Mouse (Mus musculus): ENCODE measurements around the gene Noct. TPM values are rescaled to one million over a fixed set of nuclear protein-coding genes. Genes with fewer than 3 reads are reported as not detected.
A peak's percentile ranks its signal among the peaks of the same experiment; 100 is the strongest.

Gene Noct
- polyA plus RNA-seq, 1 experiment: 33.0 TPM

GRCm38 (mm10) chr3:51196724-51197111, 27.5 kb upstream of the Noct start:
- no peak for TF ChIP-seq POLR2A (IDR thresholded peaks at IDR 0.05; ENCODE audit: borderline replicate concordance, extremely low read depth, insufficient read depth, insufficient read length, poor library complexity, severe bottlenecking)
- no peak for DNase-seq (ENCODE audit: low read depth)

GRCm38 (mm10) chr3:51197112-51197731, 27.0 kb upstream of the Noct start:
- TF ChIP-seq POLR2A (IDR thresholded peaks at IDR 0.05; ENCODE audit: borderline replicate concordance, extremely low read depth, insufficient read depth, insufficient read length, poor library complexity, severe bottlenecking) (no peak), CTCF (IDR thresholded peaks at IDR 0.05; ENCODE audit: borderline replicate concordance, extremely low read depth, insufficient read depth, insufficient read length) (no peak)
- no peak for DNase-seq (ENCODE audit: low read depth)

- DNase-seq (ENCODE audit: low read depth): no peak
- no peak for TF ChIP-seq POLR2A (IDR thresholded peaks at IDR 0.05; ENCODE audit: borderline replicate concordance, extremely low read depth, insufficient read depth, insufficient read length, poor library complexity, severe bottlenecking)
- TF ChIP-seq CTCF (IDR thresholded peaks at IDR 0.05; ENCODE audit: borderline replicate concordance, extremely low read depth, insufficient read depth, insufficient read length): no peak
Observed at GRCm38 (mm10) chr3:51198291-51198690, 26.0 kb upstream of the Noct start.

GRCm38 (mm10) chr3:51199130-51199529, 25.1 kb upstream of the Noct start:
- TF ChIP-seq CTCF (IDR thresholded peaks at IDR 0.05; ENCODE audit: borderline replicate concordance, extremely low read depth, insufficient read depth, insufficient read length): no peak
- TF ChIP-seq POLR2A (IDR thresholded peaks at IDR 0.05; ENCODE audit: borderline replicate concordance, extremely low read depth, insufficient read depth, insufficient read length, poor library complexity, severe bottlenecking): no peak
- DNase-seq (ENCODE audit: low read depth): no peak

GRCm38 (mm10) chr3:51200311-51200710, 23.9 kb upstream of the Noct start:
- TF ChIP-seq CTCF (IDR thresholded peaks at IDR 0.05; ENCODE audit: borderline replicate concordance, extremely low read depth, insufficient read depth, insufficient read length) (no peak), POLR2A (IDR thresholded peaks at IDR 0.05; ENCODE audit: borderline replicate concordance, extremely low read depth, insufficient read depth, insufficient read length, poor library complexity, severe bottlenecking) (no peak)
- no peak for DNase-seq (ENCODE audit: low read depth)

GRCm38 (mm10) chr3:51200894-51201293, 23.4 kb upstream of the Noct start:
- no peak for DNase-seq (ENCODE audit: low read depth)

GRCm38 (mm10) chr3:51201986-51202385, 22.3 kb upstream of the Noct start:
- DNase-seq (ENCODE audit: low read depth): no peak
- TF ChIP-seq CTCF (IDR thresholded peaks at IDR 0.05; ENCODE audit: borderline replicate concordance, extremely low read depth, insufficient read depth, insufficient read length): no peak
- TF ChIP-seq POLR2A (IDR thresholded peaks at IDR 0.05; ENCODE audit: borderline replicate concordance, extremely low read depth, insufficient read depth, insufficient read length, poor library complexity, severe bottlenecking): no peak

More at GRCm38 (mm10) chr3:51200894-51201293, 23.4 kb upstream of the Noct start:
- no peak for TF ChIP-seq POLR2A (IDR thresholded peaks at IDR 0.05; ENCODE audit: borderline replicate concordance, extremely low read depth, insufficient read depth, insufficient read length, poor library complexity, severe bottlenecking)
- no peak for TF ChIP-seq CTCF (IDR thresholded peaks at IDR 0.05; ENCODE audit: borderline replicate concordance, extremely low read depth, insufficient read depth, insufficient read length)

- no peak for DNase-seq (ENCODE audit: low read depth)
- TF ChIP-seq CTCF (IDR thresholded peaks at IDR 0.05; ENCODE audit: borderline replicate concordance, extremely low read depth, insufficient read depth, insufficient read length) (no peak), POLR2A (IDR thresholded peaks at IDR 0.05; ENCODE audit: borderline replicate concordance, extremely low read depth, insufficient read depth, insufficient read length, poor library complexity, severe bottlenecking) (no peak)
Observed at GRCm38 (mm10) chr3:51202491-51202987, 21.7 kb upstream of the Noct start.

GRCm38 (mm10) chr3:51203906-51204305, 20.3 kb upstream of the Noct start:
- DNase-seq (ENCODE audit: low read depth): no peak
- TF ChIP-seq CTCF (IDR thresholded peaks at IDR 0.05; ENCODE audit: borderline replicate concordance, extremely low read depth, insufficient read depth, insufficient read length): no peak
- TF ChIP-seq POLR2A (IDR thresholded peaks at IDR 0.05; ENCODE audit: borderline replicate concordance, extremely low read depth, insufficient read depth, insufficient read length, poor library complexity, severe bottlenecking): no peak

- no peak for DNase-seq (ENCODE audit: low read depth)
- peak; percentile 27; the same call in 1 of the 2 replicates for TF ChIP-seq CTCF (IDR thresholded peaks at IDR 0.05; ENCODE audit: borderline replicate concordance, extremely low read depth, insufficient read depth, insufficient read length)
- TF ChIP-seq POLR2A (IDR thresholded peaks at IDR 0.05; ENCODE audit: borderline replicate concordance, extremely low read depth, insufficient read depth, insufficient read length, poor library complexity, severe bottlenecking): no peak
Observed at GRCm38 (mm10) chr3:51204441-51204840, 19.8 kb upstream of the Noct start.

- no peak for TF ChIP-seq POLR2A (IDR thresholded peaks at IDR 0.05; ENCODE audit: borderline replicate concordance, extremely low read depth, insufficient read depth, insufficient read length, poor library complexity, severe bottlenecking)
- no peak for TF ChIP-seq CTCF (IDR thresholded peaks at IDR 0.05; ENCODE audit: borderline replicate concordance, extremely low read depth, insufficient read depth, insufficient read length)
- DNase-seq (ENCODE audit: low read depth): no peak
Observed at GRCm38 (mm10) chr3:51204897-51205296, 19.4 kb upstream of the Noct start.

GRCm38 (mm10) chr3:51206521-51206920, 17.7 kb upstream of the Noct start:
- DNase-seq (ENCODE audit: low read depth): no peak
- TF ChIP-seq CTCF (IDR thresholded peaks at IDR 0.05; ENCODE audit: borderline replicate concordance, extremely low read depth, insufficient read depth, insufficient read length) (no peak), POLR2A (IDR thresholded peaks at IDR 0.05; ENCODE audit: borderline replicate concordance, extremely low read depth, insufficient read depth, insufficient read length, poor library complexity, severe bottlenecking) (no peak)
